Mouse (Mus musculus) spleen, postnatal 36 days (tissue): ENCODE data around the gene Clhc1.
"Not testable (repeated sequence)": the region's sequence is repeated elsewhere in the genome, so short reads cannot be mapped to it uniquely, and the experiment has no call there.

Source experiments
- DNase-seq, 2 experiments: peaks; one replicate each; pipeline ENCODE4 v3.0.0; 2022; ENCODE audit warnings: low spot score in 2 of 2, mixed read lengths in 1 of 2

Gene Clhc1

GRCm38 (mm10) chr11:29547752-29548503 is at the start of gene Clhc1, which contains the start of gene Rps27a:
Gene Clhc1 (plus strand): TSS chr11:29547950.
Gene Rps27a (minus strand): TSS chr11:29548109.
- DNase-seq = peak; percentile 89 to 92

GRCm38 (mm10) chr11:29503948-29504893 is 43.5 kb upstream of the Clhc1 start:
- DNase-seq = no peak

- no peak for DNase-seq
Observed at GRCm38 (mm10) chr11:29504899-29505625, 42.7 kb upstream of the Clhc1 start.

- no peak for DNase-seq
Observed at GRCm38 (mm10) chr11:29509421-29509820, 38.3 kb upstream of the Clhc1 start.

- no peak for DNase-seq
Observed at GRCm38 (mm10) chr11:29512818-29513535, 34.8 kb upstream of the Clhc1 start.

GRCm38 (mm10) chr11:29514325-29514681 is 33.4 kb upstream of the Clhc1 start:
- DNase-seq = peak in 1 of 2 experiments; percentile 18

GRCm38 (mm10) chr11:29514682-29515412 is 32.9 kb upstream of the Clhc1 start, which contains the start of gene Prorsd1:
Gene Prorsd1 (minus strand): TSS chr11:29515033.
- peak; percentile 95 to 96 for DNase-seq

- DNase-seq = peak; percentile 61 to 67
Observed at GRCm38 (mm10) chr11:29525988-29526794, 21.6 kb upstream of the Clhc1 start, which contains the start of gene Mtif2. Gene Mtif2 (plus strand): TSS chr11:29526408.

GRCm38 (mm10) chr11:29538201-29538600 is 9.5 kb upstream of the Clhc1 start:
- DNase-seq = no peak

GRCm38 (mm10) chr11:29544225-29544945 is 3.4 kb upstream of the Clhc1 start:
- DNase-seq = no peak

- not testable (repeated sequence) for DNase-seq
Observed at GRCm38 (mm10) chr11:29545150-29545752, 2.5 kb upstream of the Clhc1 start.

- DNase-seq = not testable (repeated sequence)
Observed at GRCm38 (mm10) chr11:29546297-29546696, 1.5 kb upstream of the Clhc1 start.

GRCm38 (mm10) chr11:29546762-29547161 is 988 bp upstream of the Clhc1 start:
- no peak for DNase-seq

- no peak for DNase-seq
Observed at GRCm38 (mm10) chr11:29547249-29547751, 450 bp upstream of the Clhc1 start.

- peak in 1 of 2 experiments; percentile 8 for DNase-seq
Observed at GRCm38 (mm10) chr11:29548504-29549424, 1.0 kb downstream of the Clhc1 start.

- peak; percentile 47 to 57 for DNase-seq
Observed at GRCm38 (mm10) chr11:29549425-29549778, 1.7 kb downstream of the Clhc1 start.

- DNase-seq = no peak
Observed at GRCm38 (mm10) chr11:29560452-29560851, 12.7 kb downstream of the Clhc1 start.
